Mouse (Mus musculus): ENCODE measurements around the gene Dip2b. TPM values are rescaled to one million over a fixed set of nuclear protein-coding genes. Genes with fewer than 3 reads are reported as not detected.
A peak's percentile ranks its signal among the peaks of the same experiment; 100 is the strongest.

Gene Dip2b
- polyA plus RNA-seq, 1 experiment: 21.4 TPM

DNA sequence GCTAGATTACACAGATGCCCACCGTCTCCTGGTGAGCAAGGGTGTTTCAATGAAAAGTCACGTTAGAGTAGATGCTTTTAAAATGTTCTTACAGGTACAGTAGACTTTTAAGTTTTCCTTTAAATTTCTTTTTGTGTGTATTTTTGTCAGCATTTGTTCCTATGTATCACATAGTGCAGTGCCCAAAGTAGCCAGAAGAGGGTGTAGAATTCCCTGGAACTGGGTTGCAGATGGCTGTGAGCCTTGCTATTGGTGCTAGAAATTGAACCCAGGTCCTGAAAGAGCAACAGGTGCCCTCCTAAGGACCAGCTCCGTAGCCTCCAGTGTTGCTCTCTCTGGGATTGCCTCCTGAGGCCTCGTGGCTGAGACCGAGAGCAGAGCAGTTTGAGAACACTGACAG, 150.1 kb downstream of the Dip2b start:
- TF ChIP-seq POLR2A (IDR thresholded peaks at IDR 0.05; ENCODE audit: insufficient read depth, low read length) (no peak), CTCF (IDR thresholded peaks at IDR 0.05; ENCODE audit: low read depth, low read length) (peak; percentile 5), EP300 (IDR thresholded peaks at IDR 0.05; ENCODE audit: insufficient read depth, low read depth, low read length) (no peak)
- no peak overlapping the region for H3K27ac ChIP-seq (ENCODE audit: insufficient read depth, low read length)
- no peak overlapping the region for H3K4me3 ChIP-seq (ENCODE audit: low read depth, low read length)
- no peaks in the 10 kb centered on the region for H3K9me3 ChIP-seq (replicated peaks; ENCODE audit: control insufficient read depth, insufficient read depth, low read length, poor library complexity, severe bottlenecking)
- H3K4me1 ChIP-seq (ENCODE audit: control insufficient read depth, insufficient read depth, low read length): no peaks in the 10 kb centered on the region
- H3K36me3 ChIP-seq (ENCODE audit: control insufficient read depth, insufficient read depth, low read length, poor library complexity, severe bottlenecking): peaks cover 3% of the 10 kb centered on the region
- no peaks in the 10 kb centered on the region for H3K27me3 ChIP-seq (ENCODE audit: control insufficient read depth, insufficient read depth, low read length, poor library complexity, severe bottlenecking)
- H3K9ac ChIP-seq (ENCODE audit: low read depth, poor library complexity, severe bottlenecking): no peak overlapping the region

DNA sequence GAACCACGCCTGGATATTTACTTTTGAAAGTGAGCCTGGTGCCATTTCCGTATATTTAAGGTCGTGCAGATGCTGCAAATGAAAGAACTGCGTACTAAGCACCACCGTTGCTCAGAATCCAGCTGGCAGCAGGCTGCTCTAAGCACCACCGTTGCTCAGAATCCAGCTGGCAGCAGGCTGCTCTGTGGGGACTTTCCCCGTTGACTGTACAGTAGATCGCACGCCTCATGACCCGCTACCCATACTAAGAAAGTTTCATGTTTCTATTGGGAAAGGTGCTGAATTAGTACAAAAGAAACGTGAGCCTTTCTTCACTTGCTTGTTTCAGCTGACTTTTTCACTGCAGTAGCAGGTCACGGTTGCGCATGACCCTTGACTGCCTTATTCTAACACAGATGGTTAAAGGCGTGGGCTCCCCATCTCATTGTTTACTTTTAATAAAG, 150.5 kb downstream of the Dip2b start:
- H3K9ac ChIP-seq (ENCODE audit: low read depth, poor library complexity, severe bottlenecking): no peak overlapping the region
- no peaks in the 10 kb centered on the region for H3K9me3 ChIP-seq (replicated peaks; ENCODE audit: control insufficient read depth, insufficient read depth, low read length, poor library complexity, severe bottlenecking)
- no peak overlapping the region for H3K4me3 ChIP-seq (ENCODE audit: low read depth, low read length)
- no peaks in the 10 kb centered on the region for H3K4me1 ChIP-seq (ENCODE audit: control insufficient read depth, insufficient read depth, low read length)
- TF ChIP-seq CTCF (IDR thresholded peaks at IDR 0.05; ENCODE audit: low read depth, low read length): no peak
- TF ChIP-seq EP300 (IDR thresholded peaks at IDR 0.05; ENCODE audit: insufficient read depth, low read depth, low read length): no peak
- no peak for TF ChIP-seq POLR2A (IDR thresholded peaks at IDR 0.05; ENCODE audit: insufficient read depth, low read length)
- H3K27ac ChIP-seq (ENCODE audit: insufficient read depth, low read length): no peak overlapping the region
- H3K27me3 ChIP-seq (ENCODE audit: control insufficient read depth, insufficient read depth, low read length, poor library complexity, severe bottlenecking): no peaks in the 10 kb centered on the region
- H3K36me3 ChIP-seq (ENCODE audit: control insufficient read depth, insufficient read depth, low read length, poor library complexity, severe bottlenecking): peaks cover 3% of the 10 kb centered on the region

DNA sequence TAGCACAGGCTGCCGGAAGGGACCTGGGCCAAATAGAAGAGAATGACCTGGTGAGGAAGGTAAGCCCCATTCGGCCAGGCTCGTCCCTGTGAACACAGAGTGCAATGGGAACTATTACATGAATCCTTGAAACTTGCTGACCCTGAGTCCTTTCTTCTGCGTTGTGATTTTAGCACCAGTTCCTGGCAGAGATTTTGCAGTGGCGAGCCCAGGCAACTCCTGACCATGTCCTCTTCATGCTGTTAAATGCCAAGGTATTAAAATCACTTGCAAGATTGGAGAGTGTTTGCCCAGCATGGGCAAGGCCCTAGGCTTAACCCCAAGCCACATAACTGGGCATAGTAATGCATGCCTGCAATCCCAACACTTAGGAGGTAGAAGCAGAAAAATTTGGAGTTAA, 151.6 kb downstream of the Dip2b start:
- Histone ChIP-seq H3K9ac (ENCODE audit: low read depth, poor library complexity, severe bottlenecking) (no peak overlapping the region), H3K36me3 (ENCODE audit: control insufficient read depth, insufficient read depth, low read length, poor library complexity, severe bottlenecking) (peaks cover 3% of the 10 kb centered on the region), H3K9me3 (replicated peaks; ENCODE audit: control insufficient read depth, insufficient read depth, low read length, poor library complexity, severe bottlenecking) (no peaks in the 10 kb centered on the region), H3K27me3 (ENCODE audit: control insufficient read depth, insufficient read depth, low read length, poor library complexity, severe bottlenecking) (no peaks in the 10 kb centered on the region), H3K27ac (ENCODE audit: insufficient read depth, low read length) (no peak overlapping the region), H3K4me1 (ENCODE audit: control insufficient read depth, insufficient read depth, low read length) (no peaks in the 10 kb centered on the region), H3K4me3 (ENCODE audit: low read depth, low read length) (no peak overlapping the region)
- TF ChIP-seq POLR2A (IDR thresholded peaks at IDR 0.05; ENCODE audit: insufficient read depth, low read length): no peak
- TF ChIP-seq CTCF (IDR thresholded peaks at IDR 0.05; ENCODE audit: low read depth, low read length): no peak
- TF ChIP-seq EP300 (IDR thresholded peaks at IDR 0.05; ENCODE audit: insufficient read depth, low read depth, low read length): no peak

DNA sequence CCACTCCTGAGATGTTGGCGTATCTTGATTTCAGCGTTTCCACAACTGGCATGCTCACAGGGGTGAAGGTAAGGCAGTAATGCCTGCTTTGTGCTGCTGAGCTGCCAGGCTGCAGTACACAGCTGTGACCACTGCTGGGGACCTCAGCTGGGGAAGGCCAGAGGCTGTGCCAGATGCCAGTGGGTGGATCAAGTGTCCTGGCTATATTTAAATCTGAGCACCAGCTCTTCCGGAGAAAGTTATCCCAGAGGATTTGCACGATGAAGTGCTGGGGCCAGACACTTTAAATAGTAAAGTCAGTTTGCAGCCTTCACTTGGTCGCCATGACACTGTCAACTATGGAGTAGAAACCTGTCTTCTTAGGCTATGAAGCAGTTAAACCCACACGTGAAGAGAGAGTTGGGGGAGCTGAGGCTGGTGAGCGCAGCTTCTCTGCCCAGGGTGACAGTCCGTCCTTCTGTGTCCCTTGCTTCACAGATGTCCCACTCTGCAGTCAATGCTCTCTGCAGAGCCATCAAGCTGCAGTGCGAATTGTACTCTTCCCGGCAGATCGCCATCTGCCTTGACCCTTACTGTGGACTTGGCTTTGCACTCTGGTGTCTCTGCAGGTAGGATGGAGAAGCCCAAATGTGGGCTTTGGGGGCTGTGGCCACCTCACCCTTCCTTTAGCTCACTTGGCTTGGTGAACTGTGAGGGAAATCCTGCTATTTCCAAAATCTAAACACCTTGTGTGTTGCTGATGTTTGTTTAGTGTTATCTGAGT, 160.7 kb downstream of the Dip2b start:
- Histone ChIP-seq H3K36me3 (ENCODE audit: control insufficient read depth, insufficient read depth, low read length, poor library complexity, severe bottlenecking) (no peaks in the 10 kb centered on the region), H3K9me3 (replicated peaks; ENCODE audit: control insufficient read depth, insufficient read depth, low read length, poor library complexity, severe bottlenecking) (no peaks in the 10 kb centered on the region), H3K4me3 (ENCODE audit: low read depth, low read length) (no peak overlapping the region), H3K27ac (ENCODE audit: insufficient read depth, low read length) (no peak overlapping the region), H3K4me1 (ENCODE audit: control insufficient read depth, insufficient read depth, low read length) (no peaks in the 10 kb centered on the region), H3K9ac (ENCODE audit: low read depth, poor library complexity, severe bottlenecking) (no peak overlapping the region), H3K27me3 (ENCODE audit: control insufficient read depth, insufficient read depth, low read length, poor library complexity, severe bottlenecking) (no peaks in the 10 kb centered on the region)
- TF ChIP-seq CTCF (IDR thresholded peaks at IDR 0.05; ENCODE audit: low read depth, low read length): no peak
- no peak for TF ChIP-seq POLR2A (IDR thresholded peaks at IDR 0.05; ENCODE audit: insufficient read depth, low read length)
- no peak for TF ChIP-seq EP300 (IDR thresholded peaks at IDR 0.05; ENCODE audit: insufficient read depth, low read depth, low read length)

DNA sequence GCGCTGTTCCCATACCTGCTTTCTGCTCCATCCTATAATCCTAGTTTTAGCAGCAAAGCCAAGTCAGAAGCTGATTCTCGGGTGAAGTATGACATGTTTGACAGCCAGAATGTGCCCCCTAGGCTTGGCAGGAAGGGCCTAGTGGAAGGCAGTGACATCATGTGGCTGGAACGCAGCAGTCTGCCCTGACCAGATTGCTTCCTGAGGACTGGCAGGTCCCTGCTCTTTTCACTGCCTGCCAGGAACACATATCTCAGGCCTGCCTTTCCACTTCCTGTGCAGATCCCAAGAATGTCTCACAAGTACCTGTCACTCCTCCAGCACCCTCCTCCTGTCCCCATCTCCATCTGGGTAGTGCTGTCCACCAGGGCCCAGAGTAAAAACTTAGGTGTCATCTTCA, 161.3 kb downstream of the Dip2b start:
- Histone ChIP-seq H3K27me3 (ENCODE audit: control insufficient read depth, insufficient read depth, low read length, poor library complexity, severe bottlenecking) (no peaks in the 10 kb centered on the region), H3K27ac (ENCODE audit: insufficient read depth, low read length) (no peak overlapping the region), H3K9ac (ENCODE audit: low read depth, poor library complexity, severe bottlenecking) (no peak overlapping the region), H3K4me1 (ENCODE audit: control insufficient read depth, insufficient read depth, low read length) (no peaks in the 10 kb centered on the region), H3K36me3 (ENCODE audit: control insufficient read depth, insufficient read depth, low read length, poor library complexity, severe bottlenecking) (0 out of 2 replicates have a peak, but pooled peaks cover under 1% of the 10 kb centered on the region), H3K4me3 (ENCODE audit: low read depth, low read length) (no peak overlapping the region), H3K9me3 (replicated peaks; ENCODE audit: control insufficient read depth, insufficient read depth, low read length, poor library complexity, severe bottlenecking) (no peaks in the 10 kb centered on the region)
- TF ChIP-seq EP300 (IDR thresholded peaks at IDR 0.05; ENCODE audit: insufficient read depth, low read depth, low read length): no peak
- TF ChIP-seq CTCF (IDR thresholded peaks at IDR 0.05; ENCODE audit: low read depth, low read length): no peak
- no peak for TF ChIP-seq POLR2A (IDR thresholded peaks at IDR 0.05; ENCODE audit: insufficient read depth, low read length)

DNA sequence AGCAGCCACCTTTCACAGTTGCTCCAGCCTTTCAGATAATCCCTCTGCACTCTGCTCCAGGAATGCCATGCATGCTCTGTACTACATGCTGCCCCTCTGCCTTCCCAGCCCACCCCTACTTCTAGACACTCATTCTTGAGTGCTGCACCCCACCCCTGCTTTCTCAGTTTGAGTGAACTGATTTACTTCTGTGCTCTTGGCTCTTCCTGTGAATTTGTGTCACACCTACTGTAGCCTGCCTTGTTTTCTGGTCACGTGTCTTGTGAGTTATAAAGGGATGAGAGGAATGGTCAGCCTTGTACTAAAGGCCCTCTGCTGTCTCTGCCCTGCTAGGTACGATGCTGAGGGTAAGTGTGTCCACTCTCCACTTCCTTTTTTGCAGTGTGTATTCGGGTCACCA, 163.3 kb downstream of the Dip2b start:
- Histone ChIP-seq H3K27me3 (ENCODE audit: control insufficient read depth, insufficient read depth, low read length, poor library complexity, severe bottlenecking) (no peaks in the 10 kb centered on the region), H3K9ac (ENCODE audit: low read depth, poor library complexity, severe bottlenecking) (no peak overlapping the region), H3K4me3 (ENCODE audit: low read depth, low read length) (no peak overlapping the region), H3K9me3 (replicated peaks; ENCODE audit: control insufficient read depth, insufficient read depth, low read length, poor library complexity, severe bottlenecking) (no peaks in the 10 kb centered on the region), H3K4me1 (ENCODE audit: control insufficient read depth, insufficient read depth, low read length) (no peaks in the 10 kb centered on the region), H3K36me3 (ENCODE audit: control insufficient read depth, insufficient read depth, low read length, poor library complexity, severe bottlenecking) (0 out of 2 replicates have a peak, but pooled peaks cover 2% of the 10 kb centered on the region), H3K27ac (ENCODE audit: insufficient read depth, low read length) (no peak overlapping the region)
- TF ChIP-seq EP300 (IDR thresholded peaks at IDR 0.05; ENCODE audit: insufficient read depth, low read depth, low read length): no peak
- TF ChIP-seq CTCF (IDR thresholded peaks at IDR 0.05; ENCODE audit: low read depth, low read length): no peak
- TF ChIP-seq POLR2A (IDR thresholded peaks at IDR 0.05; ENCODE audit: insufficient read depth, low read length): no peak

All from ES-Bruce4 (cell line).